Mouse (Mus musculus) B cell, adult 2 months (primary cell): ENCODE measurements at regions not wholly inside any gene's neighbourhood (a gene's known extent, or its start where the extent isn't known, plus 50 kb on each side); places are given as distances from the start of the nearest gene placed in this dataset.

Experiments used
- DNase-seq, 2 experiments: peaks; one replicate each; pipeline ENCODE4 v3.0.0; 2022

GRCm38 (mm10) chr8:89903346-89903745, 444.8 kb downstream of the Tox3 start:
- no peak for DNase-seq

GRCm38 (mm10) chr8:89872768-89873167, 475.4 kb downstream of the Tox3 start:
- no peak for DNase-seq

GRCm38 (mm10) chr8:89871966-89872365, 476.2 kb downstream of the Tox3 start:
- no peak for DNase-seq

- DNase-seq, result no peak
Measured at GRCm38 (mm10) chr8:89859813-89860212, 488.3 kb downstream of the Tox3 start.

- no peak for DNase-seq
Measured at GRCm38 (mm10) chr8:89858706-89859385, 489.3 kb downstream of the Tox3 start.

- no peak for DNase-seq
Measured at GRCm38 (mm10) chr8:89855556-89855955, 492.6 kb downstream of the Tox3 start.

GRCm38 (mm10) chr8:89850209-89850796, 497.8 kb downstream of the Tox3 start:
- DNase-seq, result no peak

GRCm38 (mm10) chr8:89849416-89850208, 498.5 kb downstream of the Tox3 start:
- DNase-seq, result no peak

- DNase-seq, result no peak
Measured at GRCm38 (mm10) chr8:89838494-89838893, 509.6 kb downstream of the Tox3 start.

GRCm38 (mm10) chr8:89833715-89834114, 514.4 kb downstream of the Tox3 start:
- no peak for DNase-seq

- DNase-seq, result no peak
Measured at GRCm38 (mm10) chr8:89824586-89824985, 523.6 kb downstream of the Tox3 start.

GRCm38 (mm10) chr8:89823631-89824030, 524.5 kb downstream of the Tox3 start:
- no peak for DNase-seq

- DNase-seq, result no peak
Measured at GRCm38 (mm10) chr8:89812036-89812711, 536.0 kb downstream of the Tox3 start.

GRCm38 (mm10) chr8:89788296-89788695, 559.8 kb downstream of the Tox3 start:
- DNase-seq, result no peak

GRCm38 (mm10) chr8:89787050-89787905, 560.9 kb downstream of the Tox3 start:
- no peak for DNase-seq

- DNase-seq, result peak; percentile 11 to 25
Measured at GRCm38 (mm10) chr8:89785011-89785410, 563.1 kb downstream of the Tox3 start.

GRCm38 (mm10) chr8:89783311-89783710, 564.8 kb downstream of the Tox3 start:
- DNase-seq, result no peak

- no peak for DNase-seq
Measured at GRCm38 (mm10) chr8:89766387-89766786, 581.8 kb downstream of the Tox3 start.

GRCm38 (mm10) chr8:89759531-89759930, 588.6 kb downstream of the Tox3 start:
- no peak for DNase-seq

- DNase-seq, result no peak
Measured at GRCm38 (mm10) chr8:89758695-89759094, 589.4 kb downstream of the Tox3 start.

- DNase-seq, result no peak
Measured at GRCm38 (mm10) chr8:89755951-89756350, 592.2 kb downstream of the Tox3 start.

- no peak for DNase-seq
Measured at GRCm38 (mm10) chr8:89751201-89751600, 596.9 kb downstream of the Tox3 start.
